Mouse (Mus musculus) stomach, embryonic 16.5 days (tissue): ENCODE data around the gene Ski. TPM values are rescaled to one million over a fixed set of nuclear protein-coding genes. Genes with fewer than 3 reads are reported as not detected.

ENCODE experiments used
- ATAC-seq: fragments of 200-750 bp; cut with Nextera tagmentation; 2 replicates; pipeline ENCODE4 v1.8.0; 2017; ENCODE audit warnings: moderate number of reproducible peaks, moderate TSS enrichment; ENCODE audit not compliant: insufficient read depth, low FRiP score
- H3K27ac ChIP-seq: fragments of 300-500 bp; sonication (generic); 2 replicates; pipeline ENCODE4 v1.5.1; 2014; ENCODE audit warnings: low read length
- H3K27me3 ChIP-seq: fragments of 300-500 bp; sonication (generic); 2 replicates; pipeline ENCODE4 v1.6.1; 2014; ENCODE audit warnings: low read length, control low read depth, mixed read lengths; ENCODE audit not compliant: control insufficient read depth, insufficient read depth
- H3K36me3 ChIP-seq: fragments of 300-500 bp; sonication (generic); 2 replicates; pipeline ENCODE4 v1.6.1; 2014; ENCODE audit warnings: low read length; ENCODE audit not compliant: control insufficient read depth, insufficient read depth
- H3K4me1 ChIP-seq: fragments of 300-500 bp; sonication (generic); 2 replicates; pipeline ENCODE4 v1.6.1; 2014; ENCODE audit warnings: low read length, control low read depth, mixed read lengths; ENCODE audit not compliant: control insufficient read depth, insufficient read depth
- H3K4me2 ChIP-seq: fragments of 300-500 bp; sonication (generic); 2 replicates; pipeline ENCODE4 v1.6.1; 2014; ENCODE audit warnings: low read depth, low read length, mixed read lengths
- H3K4me3 ChIP-seq: fragments of 300-500 bp; sonication (generic); replicated peaks from 2 replicates; pipeline ENCODE4 v1.5.1; 2014; ENCODE audit warnings: mild to moderate bottlenecking, low read length
- H3K9ac ChIP-seq: fragments of 300-500 bp; sonication (generic); 2 replicates; pipeline ENCODE4 v1.6.1; 2014; ENCODE audit warnings: low read length
- H3K9me3 ChIP-seq: fragments of 300-500 bp; sonication (generic); replicated peaks from 2 replicates; pipeline ENCODE4 v1.6.1; 2016; ENCODE audit warnings: low read length, control low read depth; ENCODE audit not compliant: control insufficient read depth
- WGBS: fragments of 180-500 bp; shearing (Covaris S2); extraction: QIAGEN DNeasy Blood & Tissue Kit; methylation state at CpG from one replicate; pipeline ENCODE4 v1.1.7; 2014; 5-methylcytosine and 5-hydroxymethylcytosine counted together
- polyA plus RNA-seq: library from polyadenylated mRNA; unstranded; fragments of >200 nt; fragmentation: Nextera tagmentation; extraction: Ambion mirVana; gene quantifications from 2 replicates; pipeline ENCODE4 v1.2.1, GENCODE M21; 2015

The Ski gene
- polyA plus RNA-seq, 1 experiment from 2014 or later = 17.9 TPM

DNA sequence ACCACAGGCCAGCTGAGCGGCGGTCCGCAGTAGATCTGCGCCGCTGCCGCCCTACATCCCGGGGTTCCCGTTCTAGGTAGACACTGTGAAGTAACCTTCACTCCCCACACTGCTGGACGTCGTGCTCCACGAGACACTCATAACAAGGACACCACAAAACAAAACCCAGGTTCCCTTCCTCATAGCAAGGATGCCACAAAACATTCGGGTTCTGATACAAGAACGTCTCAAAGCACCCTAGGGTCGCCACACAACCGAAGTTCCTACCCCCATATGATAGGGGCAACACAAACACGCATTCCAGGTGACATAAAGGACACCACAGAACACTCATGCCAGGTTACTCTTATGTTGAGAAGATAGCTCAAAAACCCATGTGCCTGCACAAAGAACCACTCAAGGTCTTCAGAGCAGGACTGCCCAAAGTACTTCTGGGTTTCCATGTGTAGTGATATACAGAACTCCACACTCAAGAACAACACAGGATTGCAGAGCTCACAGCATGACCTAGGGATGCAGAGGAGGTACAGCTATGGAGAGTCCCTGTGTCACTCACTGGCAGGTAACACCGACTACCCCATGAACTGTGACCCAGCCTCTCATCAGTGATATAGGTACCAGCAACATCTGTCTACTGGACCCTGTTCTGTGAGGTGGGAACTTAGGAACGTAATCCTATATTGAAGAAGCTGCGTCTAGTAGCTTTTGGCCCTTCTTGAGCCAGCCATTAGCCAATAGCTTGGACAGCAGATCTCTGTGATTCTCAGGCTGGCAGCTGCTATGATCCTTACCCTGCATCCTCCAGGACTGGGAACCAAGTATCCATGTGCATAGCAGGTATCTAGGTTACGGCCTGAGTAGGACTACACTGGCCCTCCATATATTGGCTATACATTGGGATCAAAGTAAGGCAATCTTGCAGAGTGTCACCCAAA is 1.5 kb upstream of the Ski start:
- Histone ChIP-seq H3K27me3 (no peaks in the 10 kb centered on the region), H3K4me2 (peak overlapping the region; percentile 73), H3K4me3 (peak overlapping the region; percentile 49), H3K27ac (peak overlapping the region; percentile 96), H3K9me3 (no peaks in the 10 kb centered on the region), H3K9ac (peak overlapping the region; percentile 90), H3K4me1 (peaks cover 20% of the 10 kb centered on the region), H3K36me3 (no peaks in the 10 kb centered on the region)
- no peak for ATAC-seq
- WGBS = 33% methylated on average over 20 of the region's 20 CpGs

DNA sequence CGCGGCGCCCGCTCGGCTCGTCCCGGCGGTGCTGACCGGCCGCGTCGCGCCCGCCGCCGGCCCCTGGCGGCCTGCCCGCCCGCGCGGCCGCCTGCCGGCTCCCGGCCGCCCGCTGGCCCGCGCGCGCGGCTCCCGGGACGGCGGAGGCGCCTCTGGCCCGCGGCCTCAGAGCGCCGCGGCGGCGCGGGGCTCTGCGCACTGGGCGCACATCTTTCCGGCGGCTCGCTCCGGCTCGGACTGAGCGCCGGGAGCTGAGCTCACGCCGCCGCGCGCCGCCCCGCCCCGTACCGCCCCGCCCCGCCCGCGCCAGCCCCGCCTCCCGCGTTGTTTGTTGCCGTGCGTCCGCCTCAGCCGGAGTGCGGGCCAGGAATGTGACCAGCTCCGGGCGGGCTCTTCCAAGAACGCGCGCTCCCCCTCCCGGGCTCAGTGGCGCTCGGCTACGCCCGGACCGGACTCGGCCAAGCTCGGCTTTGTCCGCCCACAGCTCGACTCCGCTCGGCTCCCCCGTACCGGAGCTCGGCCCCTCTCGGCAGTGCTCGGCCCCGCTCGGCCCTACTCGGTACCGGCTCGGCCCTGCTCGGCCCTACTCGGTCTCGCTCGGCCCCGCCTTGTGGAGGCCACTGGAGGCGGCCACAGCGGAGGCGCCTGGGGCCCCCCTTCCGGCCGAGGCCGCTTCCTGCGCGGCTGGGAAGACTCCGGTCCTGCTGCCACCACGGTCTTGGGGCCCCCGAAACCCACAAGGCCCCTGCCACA is 625 bp upstream of the Ski start:
- H3K27me3 ChIP-seq = no peaks in the 10 kb centered on the region
- peak; percentile 99 for ATAC-seq
- peak overlapping the region; percentile 73 for H3K4me2 ChIP-seq
- under 1% methylated on average over 60 of the region's 116 CpGs for WGBS
- peaks cover 29% of the 10 kb centered on the region for H3K4me1 ChIP-seq
- peak overlapping the region; percentile 63 for H3K4me3 ChIP-seq
- peak overlapping the region; percentile 98 for H3K9ac ChIP-seq
- H3K36me3 ChIP-seq = no peaks in the 10 kb centered on the region
- H3K27ac ChIP-seq = peak overlapping the region; percentile 96
- no peaks in the 10 kb centered on the region for H3K9me3 ChIP-seq

DNA sequence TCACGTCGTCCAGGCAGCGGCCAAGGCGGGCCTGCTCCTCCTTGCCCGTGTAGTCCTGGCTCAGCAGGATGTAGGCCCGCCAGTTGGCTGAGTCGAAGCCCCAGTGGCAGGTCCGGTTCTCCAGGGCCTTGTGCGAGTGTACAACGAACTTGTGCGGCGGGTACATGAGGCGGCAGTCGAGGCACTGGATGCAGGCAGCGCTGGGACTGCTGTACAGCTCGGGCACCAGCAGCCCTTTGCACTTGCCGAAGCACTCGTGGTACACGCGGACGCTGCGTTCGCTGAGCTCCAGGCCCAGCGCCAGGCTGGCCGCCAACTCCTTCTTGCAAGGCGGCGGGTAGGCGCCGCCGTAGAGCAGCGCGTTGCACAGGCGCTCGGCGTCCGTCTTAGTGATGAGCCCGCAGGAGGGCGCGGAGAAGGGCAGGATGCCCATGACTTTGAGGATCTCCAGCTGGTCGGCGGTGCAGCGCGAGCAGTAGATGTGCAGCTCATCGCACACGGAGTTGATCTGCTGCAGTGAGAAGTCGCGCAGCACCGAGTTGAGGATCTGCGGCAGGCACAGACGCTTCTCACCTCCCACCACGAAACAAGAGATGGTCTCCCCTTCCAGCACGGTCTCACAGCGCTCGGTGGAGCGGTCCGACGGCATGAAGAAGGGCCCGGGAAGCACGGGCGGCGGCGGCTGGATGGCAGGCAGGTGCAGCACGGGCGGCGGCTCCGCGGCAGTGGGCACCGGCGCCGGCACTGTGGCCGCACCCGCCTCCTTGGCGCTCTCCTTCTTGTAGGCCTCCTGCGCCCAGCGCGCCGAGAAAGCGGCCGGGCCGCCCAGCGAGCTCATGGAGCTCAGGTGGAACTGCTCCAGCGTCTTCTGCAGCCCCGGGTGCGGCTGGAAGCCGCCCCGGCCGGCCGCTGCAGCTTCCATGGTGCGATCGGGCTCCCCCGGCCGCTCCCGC is 517 bp downstream of the Ski start:
- peak overlapping the region; percentile 98 for H3K9ac ChIP-seq
- no peak for ATAC-seq
- under 1% methylated on average over 93 of the region's 93 CpGs for WGBS
- peak overlapping the region; percentile 100 for H3K4me2 ChIP-seq
- H3K4me1 ChIP-seq = peaks cover 40% of the 10 kb centered on the region
- peak overlapping the region; percentile 63 for H3K4me3 ChIP-seq
- no peaks in the 10 kb centered on the region for H3K9me3 ChIP-seq
- H3K27me3 ChIP-seq = no peaks in the 10 kb centered on the region
- H3K36me3 ChIP-seq = no peaks in the 10 kb centered on the region
- peak overlapping the region; percentile 82 for H3K27ac ChIP-seq

DNA sequence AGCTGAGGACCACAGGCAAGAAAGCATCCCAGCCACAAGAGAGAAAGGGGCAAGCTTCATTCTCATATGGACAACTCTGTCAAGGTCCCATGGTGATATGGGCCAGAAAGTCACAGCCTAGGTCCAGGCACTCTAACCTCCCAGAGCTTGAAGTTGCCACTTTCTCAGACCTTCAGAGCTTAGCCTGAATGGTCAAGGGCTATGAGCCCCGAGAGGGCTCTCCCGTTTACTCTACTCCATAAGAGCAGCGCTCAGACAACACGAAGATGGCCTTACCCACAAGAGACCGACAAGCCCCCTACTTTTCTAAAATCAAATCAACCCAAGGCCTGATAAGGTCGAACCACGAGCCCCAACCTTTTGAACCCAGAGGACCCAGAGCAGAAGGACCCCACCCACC is 1.3 kb downstream of the Ski start:
- Histone ChIP-seq H3K36me3 (no peaks in the 10 kb centered on the region), H3K9me3 (no peaks in the 10 kb centered on the region), H3K27me3 (no peaks in the 10 kb centered on the region), H3K4me2 (peak overlapping the region; percentile 100), H3K9ac (peak overlapping the region; percentile 98), H3K27ac (peak overlapping the region; percentile 82), H3K4me3 (peak overlapping the region; percentile 63), H3K4me1 (peaks cover 48% of the 10 kb centered on the region)
- no peak for ATAC-seq
- WGBS = under 1% methylated on average over 7 of the region's 7 CpGs

DNA sequence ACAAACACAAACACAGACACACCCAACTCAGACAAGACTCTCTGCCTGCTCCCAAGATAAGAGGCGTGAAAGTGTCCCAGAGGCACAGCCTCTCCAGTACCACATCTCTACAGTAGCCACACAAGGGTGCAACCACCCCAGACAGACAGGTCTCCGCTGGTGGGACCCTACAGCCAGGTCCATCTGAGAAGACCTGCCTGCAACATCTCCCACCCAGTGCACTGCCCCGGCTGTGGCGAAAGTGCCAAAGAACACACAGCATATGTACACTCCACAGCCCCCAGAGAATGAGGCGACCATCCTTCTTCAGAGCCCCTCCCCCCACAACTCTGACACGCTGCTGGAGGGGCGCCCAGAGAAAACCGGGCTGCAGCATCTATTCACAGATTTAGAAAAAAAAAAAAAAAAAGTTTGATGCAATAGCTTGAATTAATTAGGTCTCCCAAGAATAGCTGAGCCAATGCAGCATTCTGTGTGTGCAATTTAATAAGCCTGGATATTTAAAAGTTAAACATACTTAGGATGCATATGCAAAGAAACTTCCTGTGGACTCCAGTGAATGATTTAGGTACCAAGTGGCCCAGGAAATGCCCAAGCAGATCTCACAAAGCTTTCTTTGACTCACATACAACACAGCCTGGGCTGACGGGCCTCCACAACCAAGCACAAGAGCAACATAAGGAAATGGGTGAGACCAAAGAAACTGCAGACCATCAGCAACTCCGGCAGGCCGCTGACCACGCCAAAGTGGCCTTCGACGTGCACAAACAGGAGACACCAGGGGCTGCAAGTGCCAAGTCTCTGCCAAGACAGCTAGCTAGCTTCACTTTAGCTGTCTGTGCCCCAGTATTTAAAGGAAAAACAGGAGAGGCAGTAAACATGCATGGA is 1.9 kb downstream of the Ski start:
- ATAC-seq = no peak
- peak overlapping the region; percentile 82 for H3K27ac ChIP-seq
- peaks cover 54% of the 10 kb centered on the region for H3K4me1 ChIP-seq
- peak overlapping the region; percentile 63 for H3K4me3 ChIP-seq
- no peaks in the 10 kb centered on the region for H3K9me3 ChIP-seq
- H3K36me3 ChIP-seq = no peaks in the 10 kb centered on the region
- WGBS = 6% methylated on average over 14 of the region's 14 CpGs
- peak overlapping the region; percentile 100 for H3K4me2 ChIP-seq
- peak overlapping the region; percentile 98 for H3K9ac ChIP-seq
- H3K27me3 ChIP-seq = no peaks in the 10 kb centered on the region

DNA sequence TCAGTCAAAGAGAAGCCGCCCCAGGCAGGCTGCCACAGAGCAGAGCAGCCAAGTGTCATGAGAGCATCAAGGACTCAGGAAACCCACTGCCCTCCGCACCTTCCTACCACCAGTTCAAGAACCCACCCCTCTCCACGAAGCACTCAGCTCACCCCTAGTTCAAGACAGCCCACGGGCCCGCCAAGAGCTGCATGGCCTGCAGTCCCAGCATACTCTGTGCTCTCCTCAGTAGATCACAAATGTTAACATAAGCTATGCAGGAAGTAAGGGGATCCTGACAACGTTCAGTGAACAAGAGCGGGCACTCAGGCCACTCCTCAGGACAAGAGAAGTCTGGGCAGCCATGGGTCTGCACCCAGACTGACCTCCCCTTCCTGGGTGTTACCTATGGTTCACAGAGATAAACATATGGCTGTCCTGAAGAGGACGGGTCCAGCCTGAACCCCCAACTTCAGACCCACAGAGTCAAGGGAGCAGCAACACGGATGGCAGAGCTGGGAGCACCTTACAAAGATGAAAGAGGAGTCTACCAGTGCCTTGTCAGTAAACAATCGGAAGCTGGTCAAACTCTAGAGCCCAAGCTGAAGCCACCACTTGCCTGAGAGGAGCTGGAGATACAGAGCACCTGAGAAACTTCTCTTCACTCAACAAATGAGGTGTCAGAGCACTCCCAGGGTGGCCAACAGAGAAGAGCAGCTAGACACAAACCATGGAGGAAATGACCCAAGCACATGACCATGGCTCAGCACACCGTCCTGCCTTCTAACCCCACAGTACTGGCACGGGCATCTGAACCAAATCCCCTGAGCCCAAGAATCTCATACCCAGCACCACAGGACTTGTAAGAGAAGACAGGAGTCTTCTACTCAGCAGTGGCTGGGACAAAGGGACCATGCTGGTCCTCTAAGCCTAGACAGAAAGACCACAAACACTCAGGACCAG is 2.9 kb downstream of the Ski start:
- Histone ChIP-seq H3K4me1 (peaks cover 63% of the 10 kb centered on the region), H3K4me2 (peak overlapping the region; percentile 100), H3K27me3 (no peaks in the 10 kb centered on the region), H3K9ac (peak overlapping the region; percentile 98), H3K36me3 (no peaks in the 10 kb centered on the region), H3K27ac (peak overlapping the region; percentile 19; the same call in 1 of the 2 replicates), H3K9me3 (no peaks in the 10 kb centered on the region), H3K4me3 (peak overlapping the region; percentile 63)
- ATAC-seq = no peak
- 39% methylated on average over 12 of the region's 12 CpGs for WGBS

DNA sequence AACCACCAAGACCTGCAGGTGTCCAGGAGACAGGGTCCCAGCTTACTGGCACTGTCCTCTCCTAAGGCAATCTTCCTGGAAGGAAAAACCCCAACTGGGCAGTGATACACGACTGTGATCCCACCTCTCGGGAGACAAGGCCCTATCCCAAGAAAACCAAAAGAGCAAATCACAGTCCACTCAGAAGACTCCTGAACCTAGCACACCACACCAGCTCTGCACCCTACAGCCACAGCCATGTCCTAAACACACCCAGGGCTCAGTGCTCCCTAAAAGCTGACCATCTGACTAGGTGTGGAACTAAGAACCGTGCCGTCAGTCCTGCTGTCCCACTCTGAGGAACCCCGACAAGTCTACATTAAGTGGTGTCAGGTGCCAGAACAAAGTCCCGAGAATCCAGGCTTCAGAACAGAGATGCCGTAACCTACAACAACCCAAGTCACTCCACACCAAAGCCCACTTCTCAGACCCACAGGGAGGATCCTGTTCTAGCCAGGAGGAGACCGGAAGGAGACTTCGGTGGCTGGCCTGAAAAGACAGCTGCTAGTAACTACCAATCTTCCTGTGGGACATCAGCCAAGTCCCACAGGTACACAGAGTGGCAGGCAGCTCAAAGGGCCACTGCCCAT is 4.2 kb downstream of the Ski start:
- H3K9ac ChIP-seq = peak overlapping the region; percentile 39

More for the DNA sequence above, 4.2 kb downstream of the Ski start:
- peaks cover 68% of the 10 kb centered on the region for H3K4me1 ChIP-seq
- 76% methylated on average over 9 of the region's 9 CpGs for WGBS
- no peaks in the 10 kb centered on the region for H3K9me3 ChIP-seq
- H3K36me3 ChIP-seq = no peaks in the 10 kb centered on the region
- peak overlapping the region; percentile 100 for H3K4me2 ChIP-seq
- no peak for ATAC-seq
- no peak overlapping the region for H3K27ac ChIP-seq
- H3K4me3 ChIP-seq = peak overlapping the region; percentile 63
- no peaks in the 10 kb centered on the region for H3K27me3 ChIP-seq
